Comparison of ENCODE assay signal across 16 mouse cellular contexts in genomic region chr16:50489244-50489643, GRCm38 (mm10).
"Had no signal": no experiment of that assay in that cellular context is flagged by ENCODE, and none has a peak within 500 bp of the region (broad histone marks: within the 10 kb centered on the region; RNA-seq: fewer than 3 reads in every experiment).

No protein-coding gene starts in this region.

- H3K9ac ChIP-seq: neural tube, embryonic 13.5 days; neural tube, embryonic 15.5 days; stomach, embryonic 15.5 days had no signal

- H3K36me3 ChIP-seq: neural tube, embryonic 13.5 days; neural tube, embryonic 15.5 days; stomach, embryonic 15.5 days had no signal

- H3K9me3 ChIP-seq: neural tube, embryonic 13.5 days; neural tube, embryonic 15.5 days; stomach, embryonic 15.5 days had no signal

- H3K4me3 ChIP-seq: neural tube, embryonic 13.5 days; neural tube, embryonic 15.5 days; stomach, embryonic 15.5 days had no signal

- H3K27ac ChIP-seq: neural tube, embryonic 13.5 days; neural tube, embryonic 15.5 days; stomach, embryonic 15.5 days; stomach, postnatal 0 days had no signal

- DNase-seq: retina, postnatal 1 day; right cerebral cortex, adult 18-20 months; right cerebral cortex, postnatal 14 days; right cerebral cortex, postnatal 25 days; right cerebral cortex, postnatal 4 days; spleen, adult 18-20 months; thymus, adult 18-20 months; thymus, adult 2 months; thymus, postnatal 14 days; thymus, postnatal 25 days; thymus, postnatal 36 days; thymus, postnatal 4 days had no signal

- H3K4me2 ChIP-seq: neural tube, embryonic 13.5 days; neural tube, embryonic 15.5 days; stomach, embryonic 15.5 days had no signal

- H3K27me3 ChIP-seq: neural tube, embryonic 13.5 days; neural tube, embryonic 15.5 days; stomach, embryonic 15.5 days had no signal

- H3K4me1 ChIP-seq: neural tube, embryonic 13.5 days; neural tube, embryonic 15.5 days; stomach, embryonic 15.5 days had no signal
